Mouse (Mus musculus) B cell, adult 2 months (primary cell): ENCODE measurements around the gene Sox30.

Source experiments
- DNase-seq, 2 experiments: peaks; one replicate each; pipeline ENCODE4 v3.0.0; 2022

The Sox30 gene

GRCm38 (mm10) chr11:45979946-45980892, at the start of gene Sox30:
Gene Sox30, plus strand, starts transcription at chr11:45980310.
- DNase-seq = peak; percentile 45 to 58

- no peak for DNase-seq
These were observed 47.3 kb upstream of the Sox30 start for GRCm38 (mm10) chr11:45932771-45933170.

DNA sequence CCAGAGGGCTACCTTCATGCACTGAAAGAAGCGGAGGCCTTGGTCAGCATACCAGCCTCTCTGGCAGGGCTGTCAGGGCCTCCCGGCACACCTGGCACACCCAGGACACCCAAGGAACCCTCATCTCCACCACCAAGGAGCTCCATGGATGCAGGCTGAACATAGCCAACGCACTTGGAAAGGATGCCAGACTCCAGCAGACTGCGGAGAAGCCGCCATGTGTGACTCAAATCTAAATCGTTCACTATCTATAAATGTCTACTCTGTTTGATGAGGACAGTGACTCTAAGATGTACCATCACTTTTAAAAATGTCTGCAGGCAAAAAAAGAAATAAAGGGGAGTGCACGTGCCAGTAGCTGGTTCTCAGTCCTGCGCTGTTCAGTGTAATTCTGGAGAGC, 42.6 kb upstream of the Sox30 start:
- DNase-seq = no peak

GRCm38 (mm10) chr11:45938917-45939316, 41.2 kb upstream of the Sox30 start:
- no peak for DNase-seq

DNA sequence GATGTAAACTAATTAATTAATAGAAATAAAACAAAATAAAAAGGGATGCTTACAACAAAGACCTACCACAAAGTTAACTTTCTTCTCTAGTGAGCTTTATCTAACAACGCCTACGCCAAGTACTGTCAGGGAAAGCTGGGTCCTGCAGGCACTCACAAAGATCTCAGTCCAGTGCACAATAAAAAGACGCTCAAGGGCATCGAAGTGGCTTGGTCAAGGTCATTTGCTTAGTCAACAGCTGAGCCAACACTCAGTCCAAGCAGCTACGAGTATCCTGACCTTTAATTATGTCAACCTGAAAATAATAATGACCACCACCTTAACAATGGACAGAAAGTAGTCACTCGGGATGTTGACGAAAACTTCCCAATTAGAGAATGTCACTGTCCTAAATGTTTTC, 37.8 kb upstream of the Sox30 start:
- no peak for DNase-seq

DNA sequence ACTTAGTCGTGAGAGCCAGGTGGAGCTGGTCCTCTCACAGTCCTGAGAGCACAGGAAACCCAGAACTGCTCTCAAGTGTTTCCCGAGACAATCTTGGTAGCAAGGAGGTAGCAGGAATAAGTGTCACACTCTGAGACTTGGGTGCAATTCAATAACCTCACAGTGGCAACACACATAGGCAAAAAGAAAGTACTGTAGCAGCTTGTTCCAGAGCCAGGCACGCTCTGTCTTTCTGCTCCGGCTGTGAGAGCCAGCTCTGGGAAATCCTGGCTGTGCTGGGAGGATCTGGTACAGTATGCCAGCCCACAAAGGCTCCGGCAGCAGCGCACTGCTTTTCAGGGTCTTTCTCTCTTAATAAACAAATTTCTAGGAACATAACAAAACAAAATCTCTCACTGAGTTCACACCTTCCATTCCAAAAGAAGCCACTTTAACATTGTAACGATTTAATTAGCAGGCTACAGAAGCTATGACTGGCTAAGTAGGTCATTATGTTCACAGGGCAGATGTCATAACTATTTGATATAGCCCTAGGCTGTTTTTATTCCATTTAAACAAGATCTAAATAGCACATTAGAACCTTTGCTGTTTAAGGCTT, 36.9 kb upstream of the Sox30 start:
- no peak for DNase-seq

DNA sequence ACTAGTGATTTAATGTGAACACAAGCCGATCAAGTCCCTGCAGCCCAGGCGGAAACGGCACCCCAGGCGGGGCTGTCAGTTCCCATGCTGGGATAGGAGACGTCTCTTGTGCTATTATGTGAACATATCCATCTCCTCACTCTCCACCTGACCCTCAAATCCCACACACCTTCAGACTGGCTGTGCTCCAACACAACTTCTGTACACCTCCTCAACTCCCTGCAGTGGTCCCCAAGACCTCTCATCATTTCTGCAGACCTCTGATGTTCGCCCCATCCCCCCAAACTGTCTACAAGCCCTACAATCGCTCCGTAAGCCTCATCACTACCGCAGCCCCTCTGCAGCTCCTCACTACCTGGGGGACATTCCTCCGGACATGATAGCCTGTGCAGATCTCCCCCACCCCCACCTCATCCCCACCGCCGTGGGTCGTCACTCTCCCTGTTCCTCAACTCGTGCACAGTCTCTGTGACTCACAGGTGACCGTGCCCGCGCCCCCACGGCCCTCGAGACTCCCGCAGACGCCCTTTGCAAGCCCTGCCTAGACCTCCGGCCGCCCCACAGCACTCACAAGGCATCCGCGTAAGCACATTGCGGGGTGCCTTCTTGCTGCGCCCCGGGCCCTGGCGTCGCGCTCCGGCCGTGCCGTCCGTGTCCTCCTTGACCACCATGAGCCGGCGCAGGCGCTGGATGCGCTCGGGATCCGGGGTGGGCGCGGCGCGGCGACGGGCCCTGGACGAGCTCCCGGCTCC, 36.0 kb upstream of the Sox30 start:
- peak; percentile 39 to 41 for DNase-seq

DNA sequence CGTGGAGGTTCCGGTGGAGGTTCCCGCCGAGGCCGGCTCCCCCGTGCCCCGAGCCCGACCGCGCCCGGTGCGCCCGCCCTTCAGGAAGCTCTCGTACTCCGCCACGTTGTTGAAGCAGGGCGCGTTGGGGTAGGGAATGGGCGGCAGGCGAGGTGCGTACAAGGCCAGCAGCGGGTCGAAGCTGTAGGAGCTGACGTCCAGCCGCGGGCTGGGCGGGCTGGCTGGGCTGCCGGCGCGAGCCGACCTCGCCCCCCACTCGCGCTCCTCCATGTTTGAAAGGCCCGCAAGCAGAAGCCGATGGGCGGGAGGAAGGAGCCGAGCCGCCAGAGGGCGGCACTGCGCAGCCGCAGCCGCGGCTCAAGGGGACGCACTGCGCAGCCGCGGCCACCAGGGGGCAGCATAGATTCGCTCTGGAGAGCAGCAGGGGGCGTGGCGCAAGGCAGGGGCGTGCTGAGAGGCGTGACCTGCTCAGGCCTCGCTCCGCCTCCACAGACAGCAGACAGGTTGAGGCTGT, 35.4 kb upstream of the Sox30 start, which contains the start of gene Lsm11:
Gene Lsm11, minus strand, starts transcription at position 293 of the 514 bp plus-strand sequence.
- peak; percentile 99 to 100 for DNase-seq

DNA sequence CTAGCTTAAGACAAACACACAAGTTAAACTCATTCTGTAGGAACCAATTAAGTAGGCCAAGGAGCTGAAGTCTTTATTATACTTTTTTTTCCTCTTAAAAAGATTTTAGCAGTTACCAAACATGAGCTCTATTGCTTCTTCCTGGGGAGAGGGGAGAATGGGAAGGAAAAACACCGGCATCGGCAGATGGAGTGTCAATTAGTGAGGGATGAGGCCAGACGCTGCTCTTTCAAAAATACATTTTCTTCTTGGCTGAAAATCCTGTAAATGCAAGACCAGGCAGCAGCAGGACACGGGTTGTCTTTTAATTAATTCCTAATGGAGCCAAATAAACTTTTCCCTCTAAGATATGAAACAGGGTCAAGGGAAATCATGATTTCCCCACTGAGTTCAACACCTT, 33.3 kb upstream of the Sox30 start:
- DNase-seq = no peak

GRCm38 (mm10) chr11:45947491-45947890, 32.6 kb upstream of the Sox30 start:
- no peak for DNase-seq

- peak; percentile 94 for DNase-seq
These were observed 24.9 kb upstream of the Sox30 start, which contains the start of gene Thg1l for GRCm38 (mm10) chr11:45955127-45955627. Gene Thg1l, minus strand, starts transcription at chr11:45955494.

- peak; percentile 61 to 68 for DNase-seq
These were observed 20.5 kb upstream of the Sox30 start for GRCm38 (mm10) chr11:45959598-45959997.

GRCm38 (mm10) chr11:45960003-45960402, 20.1 kb upstream of the Sox30 start:
- peak; percentile 35 to 48 for DNase-seq

GRCm38 (mm10) chr11:45966896-45967295, 13.2 kb upstream of the Sox30 start:
- no peak for DNase-seq

GRCm38 (mm10) chr11:45968466-45968865, 11.6 kb upstream of the Sox30 start:
- DNase-seq = no peak

DNA sequence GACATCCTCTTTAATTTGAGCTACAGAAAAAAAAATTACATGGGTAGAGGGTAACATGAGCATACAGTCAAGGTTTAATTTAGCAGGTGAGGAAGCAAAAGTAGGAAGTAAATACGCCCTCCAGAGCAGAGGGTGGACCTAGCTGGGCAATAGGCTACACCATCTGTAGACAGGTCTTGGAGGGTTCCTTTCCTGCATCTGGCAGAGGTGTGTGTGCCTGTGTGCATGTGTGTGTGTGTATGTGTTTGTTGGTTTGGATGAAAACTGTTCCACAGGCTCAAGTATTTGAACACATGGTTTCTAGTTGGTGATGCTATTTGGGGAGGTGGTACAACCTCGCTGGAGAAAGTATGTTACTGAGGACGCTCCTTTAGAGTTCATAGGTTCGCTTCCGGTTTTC, 6.5 kb upstream of the Sox30 start:
- no peak for DNase-seq

DNA sequence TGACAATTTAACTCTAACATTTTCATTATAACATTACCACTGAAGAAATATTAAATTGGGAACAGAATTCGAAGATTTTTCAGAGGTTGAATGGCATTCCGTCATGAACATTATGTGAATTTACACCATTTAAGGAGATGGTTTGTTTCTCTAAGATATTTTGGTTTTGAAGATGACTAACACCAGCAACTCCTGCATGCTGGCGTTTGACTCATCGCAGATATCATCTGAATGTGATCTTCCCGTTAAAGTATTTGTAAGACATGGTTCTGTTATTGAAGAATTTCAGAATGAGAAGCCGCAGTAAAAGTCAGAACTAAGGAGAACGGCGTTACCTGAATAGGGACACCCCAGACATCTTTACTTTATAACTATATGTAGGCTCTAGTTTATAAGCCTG, 5.6 kb upstream of the Sox30 start:
- no peak for DNase-seq

DNA sequence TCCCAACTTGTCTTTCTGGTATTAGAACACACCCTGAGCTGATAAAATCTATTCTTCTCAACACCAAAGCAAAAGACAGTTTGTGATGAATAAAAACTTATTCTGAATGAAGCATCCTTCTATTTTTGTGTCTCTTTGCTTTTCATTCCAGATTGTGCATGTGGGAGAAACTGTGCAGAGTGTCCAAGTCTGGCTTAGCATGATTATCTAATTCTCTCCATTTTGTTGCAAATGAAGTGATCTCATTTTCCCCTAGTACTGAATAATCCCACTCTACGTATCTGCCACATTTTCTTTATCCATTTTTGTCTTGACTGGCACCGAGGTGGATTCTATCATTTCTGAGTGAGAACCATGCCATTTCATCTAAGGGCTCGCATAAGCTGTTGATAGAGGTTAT, 4.0 kb upstream of the Sox30 start:
- DNase-seq = no peak

DNA sequence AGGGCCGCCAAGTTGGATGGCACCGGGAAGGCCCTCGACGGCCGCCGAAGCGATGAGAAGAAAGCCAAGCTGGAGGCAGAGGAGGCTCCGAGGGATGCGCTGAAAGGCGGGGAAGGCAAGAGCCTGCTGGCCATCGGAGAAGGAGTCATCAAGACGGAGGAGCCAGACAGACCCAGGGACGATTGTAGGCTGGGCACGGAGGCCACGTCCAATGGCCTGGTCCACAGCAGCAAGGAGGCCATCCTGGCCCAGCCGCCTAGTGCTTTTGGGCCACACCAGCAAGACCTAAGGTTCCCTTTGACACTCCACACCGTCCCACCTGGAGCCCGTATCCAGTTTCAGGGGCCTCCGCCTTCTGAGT, 763 bp downstream of the Sox30 start:
- no peak for DNase-seq

DNA sequence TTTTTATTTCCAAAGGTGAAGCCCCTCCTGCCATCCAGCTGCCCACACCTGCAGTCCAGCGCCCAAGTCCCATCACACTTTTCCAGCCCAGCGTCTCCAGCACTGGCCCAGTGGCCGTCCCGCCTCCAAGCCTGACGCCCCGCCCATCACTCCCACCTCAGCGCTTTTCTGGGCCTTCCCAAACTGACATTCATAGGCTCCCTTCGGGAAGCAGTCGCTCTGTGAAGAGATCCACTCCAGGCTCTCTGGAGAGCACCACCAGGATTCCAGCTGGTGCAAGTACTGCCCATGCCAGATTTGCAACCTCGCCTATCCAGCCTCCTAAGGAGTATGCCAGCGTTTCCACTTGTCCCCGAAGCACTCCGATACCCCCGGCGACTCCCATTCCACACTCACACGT, 11.5 kb downstream of the Sox30 start:
- DNase-seq = no peak

GRCm38 (mm10) chr11:45992087-45992486, 12.0 kb downstream of the Sox30 start:
- DNase-seq = no peak

DNA sequence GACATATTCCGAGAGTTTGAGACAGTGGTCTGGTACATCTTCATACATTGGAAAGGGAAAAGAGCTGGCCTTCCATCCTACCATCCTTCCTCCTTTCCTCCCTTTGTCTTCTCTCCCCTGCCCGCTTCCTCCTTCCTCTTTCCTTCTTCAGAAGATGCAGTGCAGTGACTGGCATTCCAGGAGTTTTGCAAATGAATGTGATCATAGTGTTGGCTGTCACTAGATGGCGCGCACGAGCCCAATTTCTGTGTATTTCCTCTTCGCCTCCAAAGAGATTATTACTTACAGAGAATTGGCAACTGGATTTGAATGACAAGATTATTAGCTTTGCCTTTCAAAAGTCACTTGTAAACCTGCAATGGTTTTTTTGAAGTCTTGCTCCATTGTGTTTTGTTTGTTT, 36.0 kb downstream of the Sox30 start:
- peak; percentile 68 to 71 for DNase-seq

DNA sequence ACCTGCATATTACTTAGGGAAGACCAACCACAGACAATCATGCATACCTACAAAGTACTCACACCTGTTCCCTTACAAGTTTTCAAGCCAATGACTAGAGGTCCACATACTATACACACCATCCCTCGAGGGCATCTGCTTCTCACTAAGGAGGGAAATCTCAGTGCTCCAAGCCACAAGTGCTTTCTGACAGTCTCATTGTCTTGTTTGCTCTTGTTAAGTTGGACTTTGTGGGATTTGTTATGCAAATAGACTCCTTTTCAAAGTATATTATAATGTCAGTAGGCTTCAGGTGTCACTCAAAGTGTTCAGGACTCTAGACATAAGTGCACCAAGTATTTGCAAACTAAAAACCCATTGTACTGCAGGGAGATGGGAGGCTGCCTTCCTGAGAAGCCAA, 40.1 kb downstream of the Sox30 start:
- no peak for DNase-seq
